Comparison of ENCODE assay signal across 8 mouse cellular contexts in genomic region chr4:47724331-47725004, GRCm38 (mm10).
A peak's percentile ranks its signal among the peaks of the same experiment; 100 is the strongest.
DNase-seq lines count a peak whose midpoint lies in the region; ATAC-seq lines count a peak whose summit lies in the region.
"Had no signal": no experiment of that assay in that cellular context is flagged by ENCODE, and none has a peak within 500 bp of the region (broad histone marks: within the 10 kb centered on the region; RNA-seq: fewer than 3 reads in every experiment).

No protein-coding gene starts in this region.

- H3K27ac ChIP-seq in midbrain, embryonic 10.5 days (replicated peaks) = no peak overlapping the region
- no peak overlapping the region for H3K27ac ChIP-seq in midbrain, embryonic 16.5 days (ENCODE audit: low read length)
- no peak overlapping the region for H3K27ac ChIP-seq in heart, embryonic 14.5 days (replicated peaks in 1 of 2; ENCODE audit: control insufficient read depth in 1 of 2, insufficient read depth in 1 of 2, low read depth in 2 of 2, low read length in 2 of 2)

- no peak for ATAC-seq in midbrain, embryonic 16.5 days
- ATAC-seq in heart, embryonic 14.5 days (ENCODE audit: insufficient number of reproducible peaks, insufficient read depth, low FRiP score, low read depth) = no peak

- peak overlapping the region; percentile 26 for H3K4me3 ChIP-seq in midbrain, embryonic 10.5 days
- H3K4me3 ChIP-seq in midbrain, embryonic 16.5 days (ENCODE audit: low read depth, low read length) = no peak overlapping the region
- no peak overlapping the region for H3K4me3 ChIP-seq in heart, embryonic 14.5 days (ENCODE audit: control insufficient read depth in 1 of 2, insufficient read depth in 1 of 2, low read depth in 1 of 2, low read length in 2 of 2)

- peaks cover 16% of the 10 kb centered on the region for H3K27me3 ChIP-seq in midbrain, embryonic 10.5 days (ENCODE audit: low read depth, poor library complexity, severe bottlenecking)
- H3K27me3 ChIP-seq in midbrain, embryonic 16.5 days (ENCODE audit: control insufficient read depth, insufficient read depth, low read depth, low read length) = no peaks in the 10 kb centered on the region
- H3K27me3 ChIP-seq in heart, embryonic 14.5 days (ENCODE audit: control insufficient read depth, insufficient read depth, low read length) = no peaks in the 10 kb centered on the region

- H3K9ac ChIP-seq in midbrain, embryonic 16.5 days (ENCODE audit: low read depth, low read length) = no peak overlapping the region
- no peak overlapping the region for H3K9ac ChIP-seq in heart, embryonic 14.5 days (ENCODE audit: low read length)

- H3K4me2 ChIP-seq in midbrain, embryonic 16.5 days (ENCODE audit: low read length) = no peak overlapping the region
- peak overlapping the region; percentile 38 for H3K4me2 ChIP-seq in heart, embryonic 14.5 days (ENCODE audit: low read length)

- WGBS in midbrain, embryonic 10.5 days = 3% methylated on average over 8 of the region's 8 CpGs
- WGBS in midbrain, embryonic 16.5 days = 11% methylated on average over 8 of the region's 8 CpGs
- 8% methylated on average over 8 of the region's 8 CpGs for WGBS in heart, embryonic 14.5 days

- peak; percentile 24 for DNase-seq in midbrain, embryonic 10.5 days (ENCODE audit: low spot score)
- peak; percentile 60 to 79 for DNase-seq in cerebellum, postnatal 10 days
- DNase-seq in yolk sac, embryonic 10.5 days (ENCODE audit: low spot score) = peak; percentile 18
- no peak for DNase-seq in right cerebral cortex, postnatal 36 days (ENCODE audit: low spot score in 2 of 2)
- DNase-seq in spleen, postnatal 36 days (ENCODE audit: low spot score in 2 of 2) = no peak
- DNase-seq: gastrocnemius, postnatal 14 days had no signal

- H3K9me3 ChIP-seq in midbrain, embryonic 10.5 days (replicated peaks) = peaks cover 6% of the 10 kb centered on the region; the same call in 1 of the 2 replicates
- peaks cover 2% of the 10 kb centered on the region; the same call in 1 of the 2 replicates for H3K9me3 ChIP-seq in midbrain, embryonic 16.5 days (replicated peaks; ENCODE audit: control insufficient read depth, low read length, poor library complexity, severe bottlenecking)
- H3K9me3 ChIP-seq in heart, embryonic 14.5 days (ENCODE audit: control insufficient read depth, low read length) = peaks cover 8% of the 10 kb centered on the region; the same call in 1 of the 2 replicates

- H3K4me1 ChIP-seq in midbrain, embryonic 10.5 days = peaks cover 21% of the 10 kb centered on the region
- peaks cover 8% of the 10 kb centered on the region; the same call in 1 of the 2 replicates for H3K4me1 ChIP-seq in midbrain, embryonic 16.5 days (ENCODE audit: control insufficient read depth, insufficient read depth, low read length)
- peaks cover 11 to 23% of the 10 kb centered on the region in 2 experiments for H3K4me1 ChIP-seq in heart, embryonic 14.5 days (ENCODE audit: control insufficient read depth in 2 of 2, insufficient read depth in 2 of 2, low read length in 2 of 2)

- no peaks in the 10 kb centered on the region for H3K36me3 ChIP-seq in midbrain, embryonic 10.5 days
- no peaks in the 10 kb centered on the region for H3K36me3 ChIP-seq in midbrain, embryonic 16.5 days (ENCODE audit: control insufficient read depth, insufficient read depth, low read length)
- H3K36me3 ChIP-seq in heart, embryonic 14.5 days (ENCODE audit: control insufficient read depth, insufficient read depth, low read length) = no peaks in the 10 kb centered on the region

Comparison
In these comparisons a context has a peak if more than half of its experiments do, and no peak if none do; other contexts are left out.
1. DNase-seq: peak in midbrain, embryonic 10.5 days (single experiment), cerebellum, postnatal 10 days (2 of 2) and yolk sac, embryonic 10.5 days (single experiment); none in right cerebral cortex, postnatal 36 days (0 of 2) and spleen, postnatal 36 days (0 of 2).